Mouse (Mus musculus) limb, embryonic 10.5 days (tissue): ENCODE results near the gene Pfn3. TPM values are rescaled to one million over a fixed set of nuclear protein-coding genes. Genes with fewer than 3 reads are reported as not detected.
A peak's percentile ranks its signal among the peaks of the same experiment; 100 is the strongest.
"Not testable (repeated sequence)": the region's sequence is repeated elsewhere in the genome, so short reads cannot be mapped to it uniquely, and the experiment has no call there.

Experiments used
- DNase-seq: peaks from one replicate; pipeline ENCODE4 v3.0.0-alpha.2; 2017; ENCODE audit warnings: low spot score
- H3K27ac ChIP-seq: fragments of 300-500 bp; sonication (generic); 2 replicates; pipeline ENCODE4 v1.5.1; 2016; ENCODE audit warnings: mild to moderate bottlenecking
- H3K27me3 ChIP-seq: fragments of 300-500 bp; sonication (generic); 2 replicates; pipeline ENCODE4 v1.6.1; 2016; ENCODE audit warnings: low read depth, mild to moderate bottlenecking; ENCODE audit not compliant: poor library complexity, severe bottlenecking
- H3K36me3 ChIP-seq: fragments of 300-500 bp; sonication (generic); 2 replicates; pipeline ENCODE4 v1.6.1; 2016; ENCODE audit warnings: mild to moderate bottlenecking, moderate library complexity
- H3K4me1 ChIP-seq: fragments of 300-500 bp; sonication (generic); 2 replicates; pipeline ENCODE4 v1.6.1; 2016
- H3K4me3 ChIP-seq: fragments of 300-500 bp; sonication (generic); 2 replicates; pipeline ENCODE4 v1.5.1; 2016; ENCODE audit warnings: mild to moderate bottlenecking, moderate library complexity
- H3K9me3 ChIP-seq: fragments of 300-500 bp; sonication (generic); replicated peaks from 2 replicates; pipeline ENCODE4 v1.6.1; 2016; ENCODE audit warnings: mild to moderate bottlenecking
- whole genome bisulfite sequencing: fragments of 180-500 bp; shearing (Covaris S2); methylation state at CpG from one replicate; pipeline ENCODE4 v1.1.7; 2016; 5-methylcytosine and 5-hydroxymethylcytosine counted together
- polyA plus RNA-seq: library from polyadenylated mRNA; unstranded; fragments of >200 nt; fragmentation: Nextera tagmentation; extraction: Ambion mirVana; gene quantifications from 2 replicates; pipeline ENCODE4 v1.2.1, GENCODE M21; 2016

The Pfn3 gene
- polyA plus RNA-seq, 1 experiment from 2014 or later = not detected

DNA sequence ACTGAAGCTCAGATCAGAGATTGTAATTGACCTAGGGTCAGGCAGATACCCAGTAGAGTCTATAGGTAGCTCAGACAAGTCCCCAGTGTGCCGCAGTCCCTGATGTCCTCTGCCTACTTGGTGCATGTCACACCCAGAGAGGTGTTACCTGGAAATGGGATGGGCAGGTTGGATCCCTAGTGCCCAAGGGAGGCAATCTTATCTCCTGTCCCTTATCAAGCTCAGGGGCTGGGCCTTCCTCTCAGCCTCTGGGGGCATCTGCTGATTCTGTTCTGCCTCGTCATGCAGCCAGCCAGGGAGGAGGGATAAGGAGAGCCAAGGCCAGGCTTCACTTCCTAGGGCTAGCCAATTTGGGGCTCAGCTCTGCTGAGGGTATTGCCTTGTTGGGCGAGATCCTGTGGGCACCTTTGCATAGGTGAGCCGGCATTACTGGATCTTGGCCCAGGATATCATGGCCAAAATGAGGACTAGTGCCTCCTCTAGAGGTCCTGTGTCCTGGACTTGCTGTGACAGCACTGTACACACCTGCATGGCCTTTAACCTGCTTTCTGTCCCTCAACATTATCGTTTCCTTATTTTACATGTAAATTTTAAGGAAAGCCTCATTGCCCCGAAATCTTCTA is 31.6 kb upstream of the Pfn3 start:
- peak overlapping the region; percentile 98 for H3K27ac ChIP-seq
- WGBS = 87% methylated on average over 6 of the region's 6 CpGs
- peaks cover 38% of the 10 kb centered on the region for H3K36me3 ChIP-seq
- no peaks in the 10 kb centered on the region for H3K27me3 ChIP-seq
- H3K4me1 ChIP-seq = peaks cover 32% of the 10 kb centered on the region
- peak overlapping the region; percentile 95 for H3K4me3 ChIP-seq
- DNase-seq = no peak
- H3K9me3 ChIP-seq = no peaks in the 10 kb centered on the region

DNA sequence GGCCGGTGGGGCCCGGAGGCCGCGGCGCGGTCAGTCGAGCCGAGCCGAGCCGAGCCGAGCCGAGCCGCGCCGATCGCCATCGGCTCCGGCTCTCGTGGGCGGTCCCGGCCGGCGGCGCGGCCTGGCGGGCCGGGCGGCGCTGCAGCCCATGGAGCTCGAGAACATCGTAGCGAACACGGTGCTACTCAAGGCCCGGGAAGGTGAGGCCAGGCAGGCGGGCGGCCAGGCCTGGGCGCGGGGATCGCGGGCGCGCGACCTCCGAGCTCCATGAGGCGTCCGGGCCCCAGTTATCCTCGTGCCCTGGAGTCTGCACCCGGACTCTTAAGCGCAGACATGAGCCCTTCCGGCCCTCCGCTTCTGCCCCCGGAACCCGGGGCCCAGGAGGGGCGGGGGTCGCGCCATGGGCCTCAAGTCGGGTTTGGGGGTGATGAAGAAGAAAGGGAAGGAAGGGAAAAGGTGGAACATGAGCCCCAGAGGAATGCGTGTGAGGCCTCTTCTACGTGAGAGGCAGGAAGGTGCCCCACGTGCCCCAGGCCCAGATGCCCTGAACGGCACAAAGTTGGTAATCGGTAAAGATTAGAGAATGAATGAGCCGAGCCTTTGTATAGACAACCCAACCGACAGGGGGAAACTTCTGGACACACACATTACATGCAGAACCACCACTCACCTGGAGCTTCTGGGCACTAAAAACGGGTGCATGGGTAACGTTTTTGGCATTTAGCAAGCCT is 30.5 kb upstream of the Pfn3 start:
- DNase-seq = peak; percentile 77
- peaks cover 32% of the 10 kb centered on the region for H3K4me1 ChIP-seq
- H3K9me3 ChIP-seq = no peaks in the 10 kb centered on the region
- no peaks in the 10 kb centered on the region for H3K27me3 ChIP-seq
- H3K27ac ChIP-seq = peak overlapping the region; percentile 98
- WGBS = 2% methylated on average over 66 of the region's 66 CpGs
- peaks cover 27% of the 10 kb centered on the region for H3K36me3 ChIP-seq
- peak overlapping the region; percentile 95 for H3K4me3 ChIP-seq

DNA sequence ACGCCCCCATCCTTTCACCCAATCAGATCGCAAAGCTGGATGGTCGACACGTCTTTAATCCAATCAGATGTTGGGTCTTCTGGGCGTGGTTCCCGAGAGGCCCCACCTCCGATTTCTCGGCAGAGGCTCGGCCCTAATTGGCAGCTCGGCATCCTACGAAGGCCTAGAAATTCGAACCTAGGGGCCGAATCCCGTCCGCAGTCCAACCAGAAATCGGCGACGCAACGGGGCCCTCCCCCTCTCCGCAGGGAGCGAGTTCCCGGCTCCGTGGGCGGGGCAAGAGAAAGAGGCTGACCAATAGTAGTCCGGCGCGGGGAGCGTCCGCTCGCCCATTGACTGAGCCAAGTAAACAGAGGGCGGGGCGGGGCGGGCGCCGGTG is 29.9 kb upstream of the Pfn3 start, which contains the start of gene Grk6:
Gene Grk6, plus strand, starts transcription at position 136 of the 379 bp plus-strand sequence.
- peak within 1 kb of the TSS; percentile 98 for H3K27ac ChIP-seq
- H3K36me3 ChIP-seq = peaks cover 21% of the 10 kb centered on the region
- peak; percentile 99 for DNase-seq
- H3K4me3 ChIP-seq = peak within 1 kb of the TSS; percentile 95
- 0% methylated on average over 35 of the region's 35 CpGs for WGBS
- peaks cover 32% of the 10 kb centered on the region for H3K4me1 ChIP-seq
- H3K9me3 ChIP-seq = no peaks in the 10 kb centered on the region
- H3K27me3 ChIP-seq = no peaks in the 10 kb centered on the region

DNA sequence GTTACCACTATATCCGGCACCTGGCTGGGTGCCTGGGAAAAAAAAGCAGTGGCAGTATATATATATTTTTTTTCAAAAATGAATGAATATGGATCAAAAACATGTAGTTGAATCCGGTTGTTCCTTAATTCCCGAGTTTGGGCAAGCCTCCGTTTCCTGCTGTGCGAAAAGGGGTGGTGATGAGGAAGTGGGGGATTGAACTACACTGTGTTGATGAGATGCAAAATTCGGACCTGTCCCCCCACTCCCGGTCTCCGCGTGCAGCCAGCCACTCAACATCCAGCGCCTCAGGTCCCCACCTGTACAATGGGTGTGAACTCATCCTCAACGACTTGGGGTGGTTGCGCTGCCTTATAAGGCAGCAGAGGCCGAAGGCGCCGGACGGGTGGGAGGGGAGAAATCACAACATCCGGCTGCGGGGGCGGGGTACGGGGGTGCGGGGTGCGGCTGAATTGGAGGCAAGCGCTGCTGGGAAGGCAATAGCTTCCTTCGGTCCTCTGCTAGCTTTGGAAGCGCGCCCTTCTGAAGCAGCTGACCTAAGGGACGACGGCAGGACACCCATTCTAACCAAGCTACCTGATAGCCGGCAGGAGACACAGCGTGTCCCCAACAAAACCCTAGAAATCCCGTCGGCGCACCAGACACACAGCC is 29.4 kb upstream of the Pfn3 start:
- no peaks in the 10 kb centered on the region for H3K27me3 ChIP-seq
- no peak for DNase-seq
- H3K4me1 ChIP-seq = peaks cover 32% of the 10 kb centered on the region
- peak overlapping the region; percentile 95 for H3K4me3 ChIP-seq
- 1% methylated on average over 33 of the region's 33 CpGs for WGBS
- H3K36me3 ChIP-seq = peaks cover 16% of the 10 kb centered on the region
- H3K9me3 ChIP-seq = no peaks in the 10 kb centered on the region
- peak overlapping the region; percentile 98 for H3K27ac ChIP-seq

DNA sequence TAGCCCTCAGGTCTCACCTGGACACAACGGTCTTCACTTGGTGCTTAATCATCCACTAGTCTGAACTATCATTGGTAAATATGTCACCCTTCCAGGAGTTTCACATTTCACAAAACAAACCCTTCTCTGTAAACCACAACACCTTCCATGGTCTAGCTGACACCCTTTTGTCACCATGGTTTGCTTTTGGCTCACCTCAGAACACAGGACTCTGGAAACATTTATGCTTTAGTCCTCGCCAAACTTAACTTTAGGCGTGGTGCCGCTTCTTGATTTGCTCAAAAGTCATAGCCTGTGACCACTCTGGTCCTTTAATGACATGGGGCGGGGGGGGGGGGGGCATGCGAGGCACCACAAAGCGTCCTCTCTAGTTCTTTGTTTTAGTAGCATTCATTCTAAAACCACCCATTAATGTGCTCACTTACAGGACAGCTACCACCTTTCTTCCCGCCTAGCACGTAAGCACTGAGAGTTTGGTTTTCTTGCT is 28.8 kb upstream of the Pfn3 start:
- no peak for DNase-seq
- H3K27ac ChIP-seq = peak overlapping the region; percentile 98
- 46% methylated on average over 9 of the region's 9 CpGs for WGBS
- H3K9me3 ChIP-seq = no peaks in the 10 kb centered on the region
- peak overlapping the region; percentile 95 for H3K4me3 ChIP-seq
- peaks cover 32% of the 10 kb centered on the region for H3K4me1 ChIP-seq
- no peaks in the 10 kb centered on the region for H3K27me3 ChIP-seq
- H3K36me3 ChIP-seq = peaks cover 10% of the 10 kb centered on the region

DNA sequence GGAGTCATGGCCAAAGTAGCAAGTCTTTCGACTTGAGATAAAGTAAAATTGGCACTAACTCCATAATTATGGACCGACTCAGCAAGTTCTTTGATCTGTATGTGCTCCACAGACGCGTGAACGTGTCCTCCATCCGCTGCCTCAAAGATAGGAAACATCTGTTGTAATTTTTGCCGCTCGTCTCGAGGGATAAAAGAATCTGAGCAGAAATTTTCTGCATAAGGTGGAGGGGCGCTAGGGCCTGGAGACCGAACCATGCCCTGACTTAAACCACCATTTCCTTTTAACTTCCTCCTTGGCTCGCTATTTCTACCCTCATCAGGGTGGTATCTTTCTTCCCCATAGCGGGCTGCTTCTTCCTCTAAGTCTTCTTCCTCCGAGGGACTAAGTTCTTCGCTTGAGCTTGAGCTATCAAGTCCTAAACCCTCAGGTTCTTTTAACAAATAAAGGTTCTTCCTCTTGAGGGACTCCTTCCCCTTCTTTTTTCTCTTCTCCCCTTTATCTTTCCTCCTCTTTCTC is 22.1 kb upstream of the Pfn3 start:
- not testable (repeated sequence) for H3K36me3 ChIP-seq, H3K27me3 ChIP-seq, H3K9me3 ChIP-seq, H3K4me1 ChIP-seq, H3K4me3 ChIP-seq, DNase-seq, H3K27ac ChIP-seq
- 85% methylated on average over 15 of the region's 15 CpGs for WGBS

DNA sequence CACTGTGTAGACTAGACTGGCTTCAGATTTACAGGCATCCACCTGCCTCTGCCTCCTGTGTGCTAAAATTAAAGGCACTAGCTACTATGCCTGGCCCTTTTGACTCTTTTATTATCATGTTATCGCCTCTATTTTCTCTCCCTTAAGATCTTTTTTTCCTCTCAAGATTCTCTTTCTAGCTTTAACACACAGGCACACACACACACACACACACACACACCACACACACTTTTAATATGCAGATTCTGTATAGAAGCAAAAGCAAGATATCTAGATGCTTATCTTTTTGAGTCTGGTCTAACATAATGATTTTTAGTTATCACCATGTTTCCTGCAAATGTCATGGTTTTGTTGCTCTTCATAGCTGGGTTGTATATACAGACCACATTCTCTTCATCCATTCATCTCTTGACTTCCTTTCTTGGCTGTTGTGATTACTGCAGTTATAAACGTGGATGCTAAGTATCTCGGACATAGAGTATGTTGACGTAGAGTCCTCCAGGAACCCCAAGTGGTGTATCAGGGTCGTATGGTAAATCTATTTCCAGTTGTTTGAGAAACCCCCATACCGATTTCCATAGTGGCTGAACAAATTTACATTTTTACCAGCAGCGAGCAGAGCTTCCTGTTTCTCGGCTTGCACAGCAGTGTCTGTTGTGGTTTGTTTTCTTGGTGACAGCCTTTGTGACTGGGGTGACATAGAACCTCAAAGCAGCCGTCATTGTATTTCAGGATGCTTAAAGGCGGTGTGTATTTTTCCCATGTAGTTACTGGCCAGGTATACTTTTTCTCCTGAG is 17.1 kb upstream of the Pfn3 start:
- DNase-seq = no peak
- Histone ChIP-seq H3K27ac (no peak overlapping the region), H3K9me3 (no peaks in the 10 kb centered on the region), H3K4me1 (no peaks in the 10 kb centered on the region), H3K36me3 (no peaks in the 10 kb centered on the region), H3K27me3 (no peaks in the 10 kb centered on the region), H3K4me3 (no peak overlapping the region)
- WGBS = 83% methylated on average over 10 of the region's 10 CpGs

DNA sequence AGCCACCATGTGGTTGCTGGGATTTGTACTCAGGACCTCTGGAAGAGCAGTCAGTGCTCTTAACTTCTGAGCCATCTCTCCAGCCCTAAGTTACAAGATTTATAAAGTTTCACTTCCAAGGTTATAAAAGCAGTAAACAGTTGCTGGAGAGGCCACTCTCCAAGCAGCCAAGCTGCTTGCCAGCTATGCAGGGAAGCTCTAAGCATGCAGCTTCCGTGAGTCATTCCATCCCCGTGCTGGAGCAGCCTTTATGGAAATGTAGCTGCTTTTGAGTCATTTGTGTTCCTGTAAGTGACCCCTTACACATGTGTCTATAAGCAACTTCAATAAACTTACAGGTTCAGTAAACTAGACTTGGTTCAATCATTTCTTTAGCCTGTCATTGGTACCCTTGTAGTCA is 15.5 kb upstream of the Pfn3 start:
- 89% methylated on average over 2 of the region's 2 CpGs for WGBS
- Histone ChIP-seq H3K36me3 (no peaks in the 10 kb centered on the region), H3K9me3 (no peaks in the 10 kb centered on the region), H3K27ac (no peak overlapping the region), H3K27me3 (no peaks in the 10 kb centered on the region), H3K4me3 (no peak overlapping the region), H3K4me1 (no peaks in the 10 kb centered on the region)
- no peak for DNase-seq

DNA sequence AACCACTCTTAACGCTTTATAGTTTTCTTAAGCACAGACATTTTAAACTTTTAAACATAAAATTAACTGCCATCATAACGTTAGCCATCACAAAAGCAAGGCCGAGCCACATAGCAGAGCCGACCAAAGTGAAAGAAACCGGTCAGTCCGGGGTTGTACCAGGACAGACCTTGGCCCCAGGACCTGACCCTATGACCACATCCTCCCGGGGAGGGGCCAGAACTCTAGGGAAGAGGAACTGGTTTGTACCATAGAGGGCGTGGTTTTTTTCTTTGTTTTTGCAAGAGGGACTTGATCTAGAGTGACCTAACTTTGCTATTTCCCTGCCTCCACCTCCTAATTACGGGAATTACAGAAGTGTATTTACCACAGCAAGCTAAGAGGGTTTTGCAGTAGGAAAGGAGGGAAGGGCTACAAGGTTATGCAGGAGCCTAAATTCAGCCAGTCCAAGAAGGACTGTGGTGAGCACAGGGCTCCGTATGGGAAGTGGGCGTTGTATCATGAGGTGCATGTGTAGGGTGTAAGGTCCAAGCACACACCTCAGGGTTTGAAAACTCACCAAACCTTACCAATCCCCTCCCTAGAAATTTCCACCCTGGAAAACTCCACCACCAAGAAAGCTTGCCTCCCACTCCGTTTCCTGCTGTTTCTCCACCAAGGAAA is 14.3 kb upstream of the Pfn3 start:
- DNase-seq = no peak
- Histone ChIP-seq H3K4me1 (no peaks in the 10 kb centered on the region), H3K4me3 (no peak overlapping the region), H3K9me3 (no peaks in the 10 kb centered on the region), H3K27me3 (no peaks in the 10 kb centered on the region), H3K36me3 (no peaks in the 10 kb centered on the region), H3K27ac (no peak overlapping the region)
- 81% methylated on average over 12 of the region's 12 CpGs for WGBS

DNA sequence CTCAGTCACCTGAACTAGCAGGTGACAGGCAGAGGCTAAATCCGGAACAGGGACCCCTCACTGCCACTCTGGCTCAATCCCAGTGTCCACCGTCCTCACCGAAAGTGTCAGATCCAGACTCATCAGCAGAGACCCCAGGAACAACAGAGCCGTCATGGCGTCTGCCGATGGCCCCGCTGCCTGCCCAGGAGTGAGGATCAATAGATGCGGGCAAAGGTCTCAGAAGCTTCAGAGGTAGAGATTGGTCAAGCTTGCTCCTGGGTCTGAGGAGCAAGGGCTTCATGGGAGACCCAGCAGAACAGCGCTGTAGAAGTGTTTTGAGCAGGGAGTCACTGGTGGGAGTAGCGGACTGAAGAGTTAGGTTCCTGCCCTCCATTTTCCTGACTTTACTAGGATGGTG is 11.6 kb upstream of the Pfn3 start, which contains the start of gene F12:
Gene F12, minus strand, starts transcription at position 181 of the 400 bp plus-strand sequence.
- WGBS = 91% methylated on average over 10 of the region's 10 CpGs
- H3K4me3 ChIP-seq = no peak within 1 kb of the TSS
- H3K36me3 ChIP-seq = no peaks in the 10 kb centered on the region
- H3K4me1 ChIP-seq = peaks cover 3% of the 10 kb centered on the region
- no peak for DNase-seq
- H3K27me3 ChIP-seq = peaks cover 15% of the 10 kb centered on the region
- H3K27ac ChIP-seq = no peak within 1 kb of the TSS
- H3K9me3 ChIP-seq = no peaks in the 10 kb centered on the region

DNA sequence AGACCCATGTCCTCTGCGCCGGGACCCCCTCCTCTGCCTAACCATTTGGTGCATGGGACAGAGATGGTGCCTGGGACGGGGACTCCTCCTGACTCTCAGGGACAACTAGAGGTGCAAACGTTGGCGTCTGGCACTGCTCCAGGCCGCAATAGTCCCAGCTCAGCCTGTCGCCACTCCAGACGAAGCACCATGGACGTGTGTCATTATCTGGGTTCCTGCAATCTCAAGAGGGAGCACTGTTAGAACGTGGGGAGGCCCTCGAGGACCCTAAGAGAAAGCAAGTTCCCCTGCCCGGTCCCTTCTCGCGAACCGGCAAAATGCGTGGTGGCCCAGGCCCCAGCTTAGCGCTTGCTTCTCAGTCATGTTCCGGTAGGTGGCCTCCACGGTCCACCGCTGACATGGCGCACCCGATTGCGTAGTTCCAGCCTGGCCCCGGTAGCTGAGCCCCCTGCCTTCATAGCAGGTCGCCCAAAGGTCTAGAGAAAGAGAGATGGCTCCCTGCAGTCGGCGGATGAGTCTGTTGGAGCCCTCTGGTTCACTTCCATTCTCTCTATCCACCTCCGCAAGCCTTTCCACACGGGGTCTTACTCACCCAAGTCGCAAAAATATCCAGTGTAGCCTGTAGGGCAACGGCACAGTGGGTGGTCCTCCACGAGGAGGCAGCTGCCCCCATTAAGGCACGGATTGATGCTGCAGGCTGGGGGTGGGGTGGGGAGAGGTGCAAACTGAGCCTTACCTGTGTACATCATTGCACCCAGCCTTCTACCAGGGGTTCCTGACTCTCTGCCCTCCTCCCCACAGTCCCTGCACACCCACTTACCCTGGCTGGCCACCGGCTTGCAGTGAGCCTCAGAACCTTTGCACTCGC is 6.1 kb upstream of the Pfn3 start:
- peaks cover 62% of the 10 kb centered on the region for H3K27me3 ChIP-seq
- no peak overlapping the region for H3K27ac ChIP-seq
- peaks cover 21% of the 10 kb centered on the region for H3K4me1 ChIP-seq
- H3K9me3 ChIP-seq = no peaks in the 10 kb centered on the region
- DNase-seq = peak; percentile 74
- H3K4me3 ChIP-seq = peak overlapping the region; percentile 34
- WGBS = 9% methylated on average over 35 of the region's 35 CpGs
- no peaks in the 10 kb centered on the region for H3K36me3 ChIP-seq
